Mouse (Mus musculus): ENCODE results near the gene Nxnl1.
A peak's percentile ranks its signal among the peaks of the same experiment; 100 is the strongest.

The Nxnl1 gene

DNA sequence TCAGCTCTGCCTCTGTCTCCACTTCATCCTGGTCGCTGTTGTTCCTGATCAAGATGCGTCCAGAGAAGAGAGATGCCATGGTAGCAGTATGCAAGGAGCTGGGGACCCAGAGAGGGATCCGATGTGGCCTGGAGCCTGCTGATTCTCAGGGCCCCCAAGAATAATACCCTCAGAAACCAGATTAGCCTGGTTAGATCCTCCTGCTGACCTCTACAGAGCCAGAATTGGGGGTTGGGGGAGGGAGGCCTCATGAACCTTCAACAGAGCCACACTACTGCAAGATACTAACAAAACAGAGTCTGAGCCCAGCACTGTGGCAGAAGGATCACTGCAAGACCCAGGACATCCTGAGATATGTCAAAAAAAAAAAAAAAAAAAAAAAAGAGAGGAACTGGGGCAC, at the start of gene Nxnl1:
Gene Nxnl1 (minus strand): TSS at position 101 of the 400 bp plus-strand sequence.
- no peak for DNase-seq (ENCODE audit: low spot score)

- DNase-seq (ENCODE audit: low spot score), result no peak
Observed at GRCm38 (mm10) chr8:71613418-71613817, 47.0 kb upstream of the Nxnl1 start.

- DNase-seq (ENCODE audit: low spot score), result no peak
Observed at GRCm38 (mm10) chr8:71612141-71612540, 45.7 kb upstream of the Nxnl1 start.

DNA sequence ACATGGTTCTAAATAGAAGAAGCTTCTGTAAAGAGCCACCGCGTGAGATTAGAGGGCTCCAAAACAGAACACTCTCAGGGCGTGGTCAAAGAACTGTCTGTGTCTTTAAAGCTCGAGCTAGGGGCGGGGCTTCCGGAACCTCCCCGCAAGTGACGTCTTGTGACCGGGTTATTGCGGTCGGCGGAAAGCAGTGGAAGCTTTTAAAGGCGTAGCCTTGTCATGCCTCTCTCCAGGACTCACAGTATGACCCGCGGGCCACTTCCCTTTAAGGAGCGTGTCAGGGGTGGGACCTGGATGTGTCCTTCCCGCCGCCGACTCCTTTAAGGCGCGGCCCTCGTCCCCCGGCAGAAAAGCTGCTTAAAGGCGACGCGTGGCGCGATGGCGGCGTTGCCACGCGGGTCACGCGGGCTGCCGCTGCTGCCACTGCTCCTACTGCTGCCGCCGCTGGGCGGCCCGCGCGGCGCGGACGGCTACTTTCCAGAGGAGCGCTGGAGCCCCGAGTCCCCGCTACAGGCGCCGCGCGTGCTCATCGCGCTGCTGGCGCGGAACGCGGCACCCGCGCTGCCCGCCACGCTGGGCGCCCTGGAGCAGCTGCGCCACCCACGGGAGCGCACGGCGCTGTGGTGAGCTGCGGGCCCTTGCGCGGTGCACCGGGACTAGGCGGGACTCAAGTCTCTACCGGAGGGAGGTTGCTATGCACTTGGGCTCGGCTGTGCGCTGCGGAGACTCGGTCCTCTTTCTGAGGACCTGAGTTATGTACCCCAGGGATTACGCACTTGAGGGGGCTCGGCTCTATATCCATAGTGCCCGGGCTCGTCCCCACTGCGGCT, 44.6 kb upstream of the Nxnl1 start, which contains the start of gene Colgalt1:
Gene Colgalt1 (plus strand): TSS at position 177 of the 830 bp plus-strand sequence.
- DNase-seq (ENCODE audit: low spot score), result peak; percentile 98

DNA sequence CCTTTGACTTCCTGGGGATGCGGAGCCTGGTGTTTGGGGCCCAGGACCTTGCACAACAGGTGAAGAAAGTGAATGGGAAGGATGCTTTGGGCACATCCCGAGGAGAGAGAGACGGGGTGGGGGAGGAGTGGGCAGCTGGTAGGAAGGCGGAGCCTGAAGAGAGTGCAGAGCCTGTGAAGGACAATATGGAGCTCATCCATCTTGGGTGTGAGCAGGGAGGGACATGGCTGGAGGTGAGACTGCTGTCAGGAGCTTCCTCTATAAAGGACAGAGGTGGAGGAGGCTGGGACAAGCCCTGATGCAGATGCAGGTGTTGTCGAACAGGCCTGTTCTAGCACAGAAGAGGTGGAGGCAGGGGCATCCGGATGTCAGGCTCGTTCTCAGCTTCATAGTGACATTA, 37.6 kb upstream of the Nxnl1 start:
- no peak for DNase-seq (ENCODE audit: low spot score)

DNA sequence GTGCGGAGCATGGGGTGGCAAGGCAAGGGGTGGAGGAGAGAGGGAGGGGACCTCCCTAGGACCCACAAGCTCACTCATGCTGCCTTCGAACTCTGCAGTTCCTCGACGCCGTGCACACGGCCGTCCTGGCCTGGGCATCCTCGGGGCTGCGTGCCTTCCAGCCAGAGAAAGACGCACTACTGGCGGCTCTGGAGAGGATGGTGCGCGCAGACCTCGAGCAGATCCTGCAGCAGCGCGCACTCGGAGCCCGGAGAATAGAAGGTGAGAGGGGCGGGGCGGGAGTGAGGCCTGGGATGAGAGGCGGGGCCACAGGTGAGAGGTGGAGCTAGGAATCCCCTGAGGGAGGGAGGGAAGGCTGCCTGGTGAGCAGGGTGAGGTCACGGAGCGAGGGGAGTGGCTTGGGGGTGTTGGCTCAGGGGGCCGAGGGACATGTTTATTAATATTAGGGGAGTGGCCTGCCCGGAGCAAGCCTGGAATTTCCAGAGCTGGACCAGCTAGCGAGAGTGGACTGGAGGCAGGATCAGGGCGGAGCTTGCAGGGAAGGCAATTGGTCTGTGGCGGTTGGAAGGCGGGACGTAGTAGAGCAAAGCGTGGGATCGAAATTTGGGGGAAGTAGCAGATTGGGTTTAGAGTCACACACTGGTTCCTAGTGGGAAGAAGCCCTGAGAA, 36.4 kb upstream of the Nxnl1 start:
- peak; percentile 73 for DNase-seq (ENCODE audit: low spot score)

GRCm38 (mm10) chr8:71601939-71602665, 35.7 kb upstream of the Nxnl1 start:
- DNase-seq (ENCODE audit: low spot score), result no peak

- no peak for DNase-seq (ENCODE audit: low spot score)
Observed at GRCm38 (mm10) chr8:71598841-71599240, 32.4 kb upstream of the Nxnl1 start.

DNA sequence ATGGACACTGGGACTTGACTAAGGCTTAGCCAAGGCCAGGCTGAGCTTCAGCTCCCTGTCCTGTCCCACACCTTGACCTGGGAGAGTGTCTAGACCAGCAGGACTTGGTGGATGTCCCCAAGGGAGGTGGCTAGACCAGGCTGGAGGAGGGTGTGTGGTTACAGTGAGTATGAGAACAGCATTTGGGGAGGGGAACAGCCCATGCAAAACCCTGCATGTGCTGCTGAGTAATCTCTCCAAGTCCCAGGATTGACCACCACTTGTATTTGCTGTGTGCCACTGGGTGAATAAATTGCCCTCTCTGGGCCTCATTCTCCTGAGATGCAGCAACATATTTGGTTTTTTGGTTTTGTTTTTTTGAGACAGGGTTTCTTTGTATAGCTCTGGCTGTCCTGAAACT, 32.0 kb upstream of the Nxnl1 start:
- no peak for DNase-seq (ENCODE audit: low spot score)

- DNase-seq (ENCODE audit: low spot score), result no peak
Observed at GRCm38 (mm10) chr8:71597451-71597850, 31.1 kb upstream of the Nxnl1 start, which contains the start of gene Fam129c. Gene Fam129c (plus strand): TSS chr8:71597648.

DNA sequence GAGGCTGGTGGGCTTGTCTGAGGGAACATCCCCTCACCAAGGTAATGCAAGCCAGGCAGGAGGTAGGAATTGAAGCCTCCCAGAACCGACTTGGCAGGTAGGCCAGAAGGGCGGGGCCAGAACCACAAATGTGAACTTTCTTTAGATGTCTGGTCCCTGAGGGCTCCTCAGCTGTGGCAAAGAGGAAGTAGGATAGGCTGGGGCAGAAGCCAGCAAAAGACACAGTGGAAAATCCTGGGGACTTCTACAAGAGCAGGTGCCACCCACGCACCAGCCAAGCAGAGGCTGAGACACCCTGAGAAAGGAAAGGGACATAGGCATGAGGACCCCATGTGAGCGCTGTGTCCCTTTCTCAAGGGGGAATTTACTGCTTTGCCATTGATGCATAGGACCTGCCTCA, 30.4 kb upstream of the Nxnl1 start:
- no peak for DNase-seq (ENCODE audit: low spot score)

GRCm38 (mm10) chr8:71596384-71596783, 30.0 kb upstream of the Nxnl1 start:
- DNase-seq (ENCODE audit: low spot score), result no peak

GRCm38 (mm10) chr8:71595862-71596261, 29.5 kb upstream of the Nxnl1 start:
- DNase-seq (ENCODE audit: low spot score), result peak; percentile 73

GRCm38 (mm10) chr8:71594324-71594722, 27.9 kb upstream of the Nxnl1 start:
- DNase-seq (ENCODE audit: low spot score), result no peak

DNA sequence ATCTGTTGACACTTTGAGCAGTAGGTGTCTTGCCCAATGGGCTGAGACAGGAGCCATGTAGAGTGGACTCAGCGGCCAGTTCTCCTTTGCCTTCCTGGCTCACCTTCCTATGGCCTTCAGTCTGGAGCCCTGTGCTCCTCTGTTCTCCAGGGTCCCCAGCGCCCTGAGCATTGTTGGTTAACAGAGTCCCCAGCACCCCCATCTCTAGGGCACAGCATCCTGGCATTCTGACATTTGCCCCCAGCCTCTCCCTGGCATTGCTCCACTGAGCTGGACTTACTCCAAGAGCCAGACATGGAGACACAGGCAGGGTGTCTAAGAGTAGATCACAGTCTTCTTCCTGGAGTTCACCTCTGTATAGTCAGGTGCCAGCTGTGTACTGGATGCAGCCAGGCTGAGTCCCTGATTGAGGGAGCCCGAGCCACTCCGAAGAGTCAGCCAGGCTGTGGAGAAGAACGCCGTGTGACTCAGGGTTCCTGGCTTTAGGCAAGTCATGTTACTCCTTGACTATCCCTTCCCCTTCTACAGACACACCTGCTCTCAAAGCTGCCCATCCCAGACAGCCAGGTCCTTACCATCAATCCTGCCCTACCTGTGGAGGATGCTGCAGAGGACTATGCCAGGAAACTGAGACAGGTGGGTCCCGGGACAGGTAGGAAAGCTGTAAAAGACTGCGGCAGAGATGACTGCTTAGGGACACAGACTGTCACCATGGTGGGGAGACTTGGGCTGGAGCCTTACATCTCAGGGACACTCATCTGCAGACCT, 27.3 kb upstream of the Nxnl1 start:
- DNase-seq (ENCODE audit: low spot score), result no peak

DNA sequence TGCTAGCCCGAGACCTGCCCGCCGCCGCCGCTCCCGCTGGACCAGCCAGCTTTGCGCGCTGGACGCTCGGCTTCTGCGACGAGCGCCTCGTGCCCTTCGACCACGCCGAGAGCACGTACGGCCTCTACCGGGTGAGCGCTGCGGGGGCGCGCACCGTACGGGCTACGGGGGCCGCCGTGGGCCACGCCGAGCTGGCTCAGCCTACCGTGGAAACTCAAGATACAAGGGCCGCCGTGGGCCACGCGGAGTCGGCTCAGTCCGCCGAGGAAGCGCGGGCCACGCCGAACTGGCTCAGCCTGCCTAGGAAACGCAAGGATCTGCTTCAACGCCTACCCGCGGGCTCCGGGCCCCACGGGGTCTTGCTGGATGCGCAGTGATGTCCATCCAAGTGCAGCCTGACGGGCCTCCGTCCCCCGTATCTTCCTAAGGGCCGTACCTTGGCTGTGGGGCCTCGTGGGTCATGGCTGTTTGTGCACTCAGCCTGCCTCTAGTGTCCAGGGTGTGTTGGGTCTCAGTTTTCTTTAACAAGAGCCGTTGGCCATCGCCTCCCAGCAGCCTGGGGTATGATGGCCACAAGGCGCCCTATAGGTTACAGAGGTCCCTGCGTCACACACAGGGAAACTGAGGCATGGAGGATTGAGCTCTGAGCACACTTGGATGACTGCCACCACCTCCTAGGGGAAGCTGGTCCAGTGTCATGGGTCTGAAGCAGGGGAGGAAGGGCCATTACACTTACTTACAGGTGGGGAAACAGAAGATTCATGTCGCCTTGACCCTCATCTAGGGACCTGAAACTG, 26.2 kb upstream of the Nxnl1 start:
- DNase-seq (ENCODE audit: low spot score), result peak; percentile 72

GRCm38 (mm10) chr8:71591471-71592373, 25.3 kb upstream of the Nxnl1 start, which contains the start of gene Pgls:
Gene Pgls (plus strand): TSS chr8:71592176.
- DNase-seq (ENCODE audit: low spot score), result peak; percentile 94

DNA sequence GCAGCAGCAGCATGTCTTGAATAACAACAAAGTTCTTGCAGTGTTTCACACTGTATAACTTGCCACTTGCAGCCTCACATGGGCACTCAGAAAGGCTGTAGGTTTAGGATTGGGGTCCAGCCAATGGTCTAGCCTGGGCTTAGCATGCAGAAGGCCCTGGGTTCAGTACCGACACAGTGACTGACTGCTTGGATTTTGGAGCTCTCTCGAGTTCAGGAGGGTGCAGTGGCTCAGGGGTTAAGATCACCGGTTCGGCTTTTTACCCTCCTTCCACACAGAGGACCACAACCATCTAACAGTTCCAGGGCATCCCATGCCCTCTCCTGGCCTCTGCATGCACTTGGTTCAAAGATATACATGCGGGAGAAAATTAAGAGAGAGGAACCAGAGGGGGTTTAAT, 24.6 kb upstream of the Nxnl1 start:
- DNase-seq (ENCODE audit: low spot score), result no peak

DNA sequence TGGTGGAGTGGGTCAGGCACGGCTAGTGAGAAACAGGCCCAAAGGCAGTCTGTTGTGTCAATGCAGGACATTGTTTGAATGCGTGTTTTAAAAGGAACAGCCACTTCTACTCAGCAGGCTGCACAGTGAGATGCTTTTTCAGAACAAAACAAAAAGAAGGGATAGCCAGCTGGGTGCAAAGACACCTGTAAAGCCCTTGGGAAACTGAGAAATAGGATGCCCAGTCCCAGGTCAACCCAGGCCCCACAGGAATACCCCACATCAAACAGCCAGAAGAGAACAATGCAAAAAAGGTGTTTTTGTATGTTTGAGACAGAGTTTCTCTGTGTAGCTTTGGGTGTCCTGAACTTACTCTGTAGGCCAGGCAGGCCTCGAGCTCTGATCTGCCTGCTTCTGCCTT, 22.4 kb upstream of the Nxnl1 start:
- no peak for DNase-seq (ENCODE audit: low spot score)

DNA sequence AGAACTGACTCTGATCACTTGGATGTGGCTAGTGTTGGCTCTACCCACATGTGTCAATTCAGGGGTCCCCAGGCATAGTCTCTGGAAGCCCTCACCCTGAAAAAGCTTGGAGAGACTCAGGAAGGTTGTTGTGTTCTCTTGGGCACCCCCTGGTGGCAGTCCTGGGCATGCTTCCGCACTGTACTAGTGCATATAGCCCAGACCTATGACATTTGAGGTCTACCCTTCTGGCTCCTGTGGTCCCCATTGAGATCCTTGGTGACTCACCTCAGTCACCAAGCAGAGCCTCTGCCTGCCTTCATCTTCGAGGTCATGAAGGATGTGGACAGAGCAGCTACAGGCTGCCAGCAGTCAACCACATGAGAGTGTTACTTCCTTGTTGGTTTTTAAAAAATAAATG, 20.5 kb upstream of the Nxnl1 start:
- DNase-seq (ENCODE audit: low spot score), result no peak
